Mouse (Mus musculus) kidney, adult 2 months (tissue): Measurements from ENCODE around the gene Sdhc.

Source experiments
- CTCF ChIP-seq: fragments of 200-500 bp; conservative IDR thresholded peaks from 2 replicates; pipeline ENCODE4 v1.5.1; 2011; ENCODE audit warnings: low read depth, mild to moderate bottlenecking, control low read depth, low read length, moderate library complexity, mixed read lengths; ENCODE audit not compliant: insufficient read depth, insufficient read length
- POLR2A ChIP-seq: fragments of 200-500 bp; IDR thresholded peaks from one replicate; pipeline ENCODE4 v1.6.1; 2011; ENCODE audit warnings: low read depth, low read length, control low read depth

GRCm38 (mm10) chr1:171162526-171162925, 12.1 kb upstream of the Sdhc start:
- no peak for TF ChIP-seq CTCF
- no peak for TF ChIP-seq POLR2A
